Mouse (Mus musculus) lung, postnatal 0 days (tissue): ENCODE measurements around the gene Gm9936.
A peak's percentile ranks its signal among the peaks of the same experiment; 100 is the strongest.

ENCODE experiments used
- CTCF ChIP-seq: IDR thresholded peaks from 2 replicates; pipeline ENCODE4 v1.5.1; 2016; ENCODE audit warnings: antibody characterized with exemption, mild to moderate bottlenecking
- EP300 ChIP-seq: IDR thresholded peaks from 2 replicates; pipeline ENCODE4 v1.6.1; 2016; ENCODE audit warnings: antibody characterized with exemption, mild to moderate bottlenecking, control low read depth

GRCm38 (mm10) chr5:114824197-114824596 lies 34.3 kb downstream of the Gm9936 start:
- TF ChIP-seq CTCF (peak; percentile 84), EP300 (no peak)
